Mouse (Mus musculus): ENCODE data around the gene Krt8. TPM values are rescaled to one million over a fixed set of nuclear protein-coding genes. Genes with fewer than 3 reads are reported as not detected.
"Not testable (repeated sequence)": the region's sequence is repeated elsewhere in the genome, so short reads cannot be mapped to it uniquely, and the experiment has no call there.

Gene Krt8
- polyA plus RNA-seq, 1 experiment from 2014 or later, result 47.9 TPM

DNA sequence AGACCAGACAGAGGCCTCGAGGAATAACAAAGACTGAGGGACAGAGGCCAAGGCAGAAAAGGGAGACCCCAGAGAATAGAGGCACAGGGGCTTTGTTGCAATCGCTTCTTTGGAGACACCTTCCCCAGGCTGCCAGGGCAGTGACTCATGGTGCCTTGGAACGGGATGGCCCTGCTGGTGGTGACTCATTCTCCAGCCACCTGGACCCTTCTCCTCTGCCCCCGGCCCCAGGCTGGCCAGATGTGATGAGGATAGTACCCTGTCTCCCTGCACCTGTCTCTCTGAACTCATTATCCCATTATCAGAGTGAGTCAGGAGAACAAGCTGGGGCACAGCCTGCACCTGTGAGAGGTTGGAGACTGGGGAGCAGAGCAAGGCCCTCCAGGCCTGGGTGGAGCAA is 1.0 kb upstream of the Krt8 start:
- H3K4me3 ChIP-seq (ENCODE audit: low read depth, low read length), result no peak overlapping the region
- H3K36me3 ChIP-seq (replicated peaks; ENCODE audit: control insufficient read depth, insufficient read depth, low read depth, low read length), result no peaks in the 10 kb centered on the region
- peaks cover 33% of the 10 kb centered on the region for H3K27me3 ChIP-seq (ENCODE audit: control insufficient read depth, insufficient read depth, low read length)
- H3K4me2 ChIP-seq (ENCODE audit: low read depth, low read length), result no peak overlapping the region
- no peak overlapping the region for H3K27ac ChIP-seq (replicated peaks; ENCODE audit: low read depth, low read length)
- no peak overlapping the region for H3K9ac ChIP-seq (replicated peaks; ENCODE audit: low read length)
- ATAC-seq (replicated peaks; ENCODE audit: insufficient number of reproducible peaks, low FRiP score, low TSS enrichment, low read depth), result no peak
- no peaks in the 10 kb centered on the region; the same call in 1 of the 2 replicates for H3K4me1 ChIP-seq (ENCODE audit: control insufficient read depth, insufficient read depth, low read length)
- 38% methylated on average over 4 of the region's 4 CpGs for WGBS
- no peak for DNase-seq (ENCODE audit: low spot score)
- H3K9me3 ChIP-seq (replicated peaks; ENCODE audit: control insufficient read depth, low read length), result no peaks in the 10 kb centered on the region

- ATAC-seq (replicated peaks; ENCODE audit: insufficient number of reproducible peaks, low FRiP score, low TSS enrichment, low read depth) (no peak), DNase-seq (ENCODE audit: low spot score) (no peak)
- Histone ChIP-seq H3K9me3 (replicated peaks; ENCODE audit: control insufficient read depth, low read length) (no peaks in the 10 kb centered on the region), H3K9ac (replicated peaks; ENCODE audit: low read length) (peak overlapping the region; percentile 55), H3K4me1 (ENCODE audit: control insufficient read depth, insufficient read depth, low read length) (no peaks in the 10 kb centered on the region; the same call in 1 of the 2 replicates), H3K4me2 (ENCODE audit: low read depth, low read length) (peak overlapping the region; percentile 64), H3K4me3 (ENCODE audit: low read depth, low read length) (peak overlapping the region; percentile 36), H3K27me3 (ENCODE audit: control insufficient read depth, insufficient read depth, low read length) (peaks cover 33% of the 10 kb centered on the region), H3K36me3 (replicated peaks; ENCODE audit: control insufficient read depth, insufficient read depth, low read depth, low read length) (no peaks in the 10 kb centered on the region), H3K27ac (replicated peaks; ENCODE audit: low read depth, low read length) (no peak overlapping the region)
- WGBS, result 10% methylated on average over 12 of the region's 12 CpGs
Measured at GRCm38 (mm10) chr15:102003516-102003915, 766 bp downstream of the Krt8 start.

GRCm38 (mm10) chr15:102002646-102003488 is 1.4 kb downstream of the Krt8 start:
- no peaks in the 10 kb centered on the region for H3K9me3 ChIP-seq (replicated peaks; ENCODE audit: control insufficient read depth, low read length)
- H3K36me3 ChIP-seq (replicated peaks; ENCODE audit: control insufficient read depth, insufficient read depth, low read depth, low read length), result no peaks in the 10 kb centered on the region
- H3K4me1 ChIP-seq (ENCODE audit: control insufficient read depth, insufficient read depth, low read length), result no peaks in the 10 kb centered on the region; the same call in 1 of the 2 replicates
- H3K9ac ChIP-seq (replicated peaks; ENCODE audit: low read length), result peak overlapping the region; percentile 55
- H3K4me3 ChIP-seq (ENCODE audit: low read depth, low read length), result peak overlapping the region; percentile 36
- H3K27ac ChIP-seq (replicated peaks; ENCODE audit: low read depth, low read length), result no peak overlapping the region
- peaks cover 33% of the 10 kb centered on the region for H3K27me3 ChIP-seq (ENCODE audit: control insufficient read depth, insufficient read depth, low read length)
- WGBS, result 3% methylated on average over 34 of the region's 34 CpGs
- peak overlapping the region; percentile 64 for H3K4me2 ChIP-seq (ENCODE audit: low read depth, low read length)
- peak; percentile 67 for ATAC-seq (replicated peaks; ENCODE audit: insufficient number of reproducible peaks, low FRiP score, low TSS enrichment, low read depth)
- peak; percentile 77 for DNase-seq (ENCODE audit: low spot score)

DNA sequence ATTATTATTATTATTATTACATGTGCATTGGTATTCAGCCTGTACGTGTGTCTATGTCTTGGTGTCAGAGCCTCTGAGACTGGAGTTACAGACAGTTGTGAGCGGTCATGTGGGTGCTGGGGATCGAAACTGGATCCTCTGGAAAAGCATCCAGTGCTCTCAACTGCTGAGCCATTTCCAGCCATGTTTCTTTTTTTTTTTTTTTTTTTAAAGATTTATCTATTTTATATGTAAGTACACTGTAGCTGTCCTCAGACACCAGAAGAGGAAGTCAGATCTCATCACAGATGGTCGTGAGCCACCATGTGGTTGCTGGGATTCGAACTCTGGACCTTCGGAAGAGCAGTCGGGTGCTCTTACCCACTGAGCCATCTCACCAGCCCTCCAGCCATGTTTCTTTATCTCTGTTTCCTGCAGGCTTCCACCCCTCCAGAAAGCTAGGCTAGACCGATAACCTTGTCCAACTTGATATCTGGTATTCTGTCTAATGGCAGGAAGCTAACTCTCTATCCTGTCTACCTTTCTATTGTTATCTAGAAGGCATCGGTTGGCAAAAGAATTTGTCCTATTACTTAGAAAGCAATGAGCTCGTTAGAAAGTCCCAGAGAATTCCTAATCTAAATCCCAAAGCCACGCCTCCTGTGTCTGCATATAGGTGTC is 4.5 kb downstream of the Krt8 start:
- H3K4me1 ChIP-seq (ENCODE audit: control insufficient read depth, insufficient read depth, low read length), result no peaks in the 10 kb centered on the region
- no peak overlapping the region for H3K4me3 ChIP-seq (ENCODE audit: low read depth, low read length)
- 90% methylated on average over 11 of the region's 11 CpGs for WGBS
- no peak overlapping the region for H3K9ac ChIP-seq (replicated peaks; ENCODE audit: low read length)
- no peak for DNase-seq (ENCODE audit: low spot score)
- no peak for ATAC-seq (replicated peaks; ENCODE audit: insufficient number of reproducible peaks, low FRiP score, low TSS enrichment, low read depth)
- peaks cover 20% of the 10 kb centered on the region for H3K27me3 ChIP-seq (ENCODE audit: control insufficient read depth, insufficient read depth, low read length)
- no peaks in the 10 kb centered on the region for H3K9me3 ChIP-seq (replicated peaks; ENCODE audit: control insufficient read depth, low read length)
- no peak overlapping the region for H3K4me2 ChIP-seq (ENCODE audit: low read depth, low read length)
- no peaks in the 10 kb centered on the region for H3K36me3 ChIP-seq (replicated peaks; ENCODE audit: control insufficient read depth, insufficient read depth, low read depth, low read length)
- no peak overlapping the region for H3K27ac ChIP-seq (replicated peaks; ENCODE audit: low read depth, low read length)

DNA sequence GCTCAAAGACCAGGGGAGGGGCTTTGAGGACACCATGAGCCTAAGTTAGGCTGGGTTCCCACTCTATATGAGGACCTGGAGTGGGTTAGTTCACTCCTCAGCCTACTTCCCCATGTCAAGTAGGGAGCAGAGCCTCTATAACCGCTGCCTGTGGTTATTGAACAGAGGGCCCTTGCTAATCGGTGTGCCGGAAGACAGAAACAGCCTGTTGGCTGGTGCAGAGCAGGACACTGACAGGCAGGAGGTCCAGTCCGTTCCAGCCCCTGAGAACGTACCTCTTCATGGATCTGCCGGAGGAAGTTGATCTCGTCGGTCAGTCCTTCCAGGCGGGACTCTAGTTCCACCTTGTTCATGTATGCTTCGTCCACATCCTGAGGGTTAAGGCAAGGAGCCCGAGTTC is 5.1 kb downstream of the Krt8 start:
- DNase-seq (ENCODE audit: low spot score) (no peak), ATAC-seq (replicated peaks; ENCODE audit: insufficient number of reproducible peaks, low FRiP score, low TSS enrichment, low read depth) (no peak)
- Histone ChIP-seq H3K27ac (replicated peaks; ENCODE audit: low read depth, low read length) (no peak overlapping the region), H3K4me2 (ENCODE audit: low read depth, low read length) (no peak overlapping the region), H3K4me1 (ENCODE audit: control insufficient read depth, insufficient read depth, low read length) (no peaks in the 10 kb centered on the region), H3K4me3 (ENCODE audit: low read depth, low read length) (no peak overlapping the region), H3K9ac (replicated peaks; ENCODE audit: low read length) (no peak overlapping the region), H3K36me3 (replicated peaks; ENCODE audit: control insufficient read depth, insufficient read depth, low read depth, low read length) (no peaks in the 10 kb centered on the region), H3K27me3 (ENCODE audit: control insufficient read depth, insufficient read depth, low read length) (peaks cover 19% of the 10 kb centered on the region), H3K9me3 (replicated peaks; ENCODE audit: control insufficient read depth, low read length) (no peaks in the 10 kb centered on the region)
- 91% methylated on average over 11 of the region's 11 CpGs for WGBS

GRCm38 (mm10) chr15:101996450-101997078 is 7.7 kb downstream of the Krt8 start:
- H3K9me3 ChIP-seq (replicated peaks; ENCODE audit: control insufficient read depth, low read length); ATAC-seq (replicated peaks; ENCODE audit: insufficient number of reproducible peaks, low FRiP score, low TSS enrichment, low read depth); H3K4me1 ChIP-seq (ENCODE audit: control insufficient read depth, insufficient read depth, low read length); H3K27ac ChIP-seq (replicated peaks; ENCODE audit: low read depth, low read length); DNase-seq (ENCODE audit: low spot score); H3K4me2 ChIP-seq (ENCODE audit: low read depth, low read length); H3K27me3 ChIP-seq (ENCODE audit: control insufficient read depth, insufficient read depth, low read length); H3K36me3 ChIP-seq (replicated peaks; ENCODE audit: control insufficient read depth, insufficient read depth, low read depth, low read length); H3K9ac ChIP-seq (replicated peaks; ENCODE audit: low read length); H3K4me3 ChIP-seq (ENCODE audit: low read depth, low read length): not testable (repeated sequence)
- WGBS, result 76% methylated on average over 11 of the region's 11 CpGs

DNA sequence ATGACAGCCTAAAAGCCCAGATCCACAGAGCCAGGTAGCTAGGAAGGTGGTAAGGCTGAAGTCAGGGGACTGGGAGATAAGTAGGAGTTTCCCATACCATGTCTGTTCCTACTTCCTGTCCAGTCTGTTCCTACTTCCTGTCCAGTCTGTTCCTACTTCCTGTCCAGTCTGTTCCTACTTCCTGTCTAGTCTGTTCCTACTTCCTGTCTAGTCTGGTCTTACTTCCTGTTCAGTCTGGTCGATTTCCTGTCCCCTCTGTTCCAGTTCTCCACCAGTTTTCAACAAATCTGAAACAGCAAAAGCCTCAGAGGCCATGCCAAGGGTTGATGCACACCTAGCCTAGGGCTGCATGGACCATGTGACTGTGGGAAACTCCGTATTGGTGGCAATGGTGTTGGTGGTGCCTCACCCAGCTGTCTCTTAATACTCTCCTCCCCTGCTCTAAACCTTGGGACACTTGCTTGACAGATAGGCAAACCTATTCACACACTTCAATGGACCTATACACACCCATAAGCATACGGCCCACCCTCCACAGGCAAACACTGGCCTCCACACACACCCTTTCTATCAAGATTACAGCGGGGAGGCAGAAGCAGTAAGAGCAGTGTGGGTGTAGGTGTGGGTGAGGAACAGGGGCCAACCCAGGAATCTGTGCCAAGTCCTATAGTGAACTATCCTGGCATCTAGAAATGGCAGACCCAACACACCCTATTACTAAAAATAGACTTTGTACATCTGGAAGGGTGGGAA is 8.6 kb downstream of the Krt8 start:
- Histone ChIP-seq H3K4me2 (ENCODE audit: low read depth, low read length) (no peak overlapping the region), H3K9ac (replicated peaks; ENCODE audit: low read length) (no peak overlapping the region), H3K27ac (replicated peaks; ENCODE audit: low read depth, low read length) (no peak overlapping the region), H3K4me3 (ENCODE audit: low read depth, low read length) (no peak overlapping the region), H3K9me3 (replicated peaks; ENCODE audit: control insufficient read depth, low read length) (no peaks in the 10 kb centered on the region), H3K4me1 (ENCODE audit: control insufficient read depth, insufficient read depth, low read length) (no peaks in the 10 kb centered on the region), H3K36me3 (replicated peaks; ENCODE audit: control insufficient read depth, insufficient read depth, low read depth, low read length) (no peaks in the 10 kb centered on the region), H3K27me3 (ENCODE audit: control insufficient read depth, insufficient read depth, low read length) (peaks cover 2% of the 10 kb centered on the region; the same call in 1 of the 2 replicates)
- ATAC-seq (replicated peaks; ENCODE audit: insufficient number of reproducible peaks, low FRiP score, low TSS enrichment, low read depth), result no peak
- no peak for DNase-seq (ENCODE audit: low spot score)
- 81% methylated on average over 4 of the region's 4 CpGs for WGBS

Data from embryonic facial prominence, embryonic 11.5 days (tissue).